Mouse (Mus musculus) heart, embryonic 14.5 days (tissue): ENCODE results near the gene Mreg. TPM values are rescaled to one million over a fixed set of nuclear protein-coding genes. Genes with fewer than 3 reads are reported as not detected.

ENCODE experiments used
- ATAC-seq: fragments of 200-750 bp; cut with Nextera tagmentation; 2 replicates; pipeline ENCODE4 v1.8.0; 2017; ENCODE audit warnings: low read depth, moderate TSS enrichment; ENCODE audit not compliant: insufficient number of reproducible peaks, insufficient read depth, low FRiP score
- H3K27ac ChIP-seq, 2 experiments: fragments of 200-500 bp in 1 of 2; fragments of 300-500 bp in 1 of 2; sonication (generic) in 1 of 2; replicated peaks in 1 of 2; 2 replicates each; pipeline ENCODE4 v1.5.1; 2012 to 2014; ENCODE audit warnings: low read depth in 2 of 2, low read length in 2 of 2, control low read depth in 1 of 2, mild to moderate bottlenecking in 1 of 2, mixed read lengths in 1 of 2; ENCODE audit not compliant: control insufficient read depth in 1 of 2, insufficient read depth in 1 of 2
- H3K27me3 ChIP-seq: fragments of 300-500 bp; sonication (generic); 2 replicates; pipeline ENCODE4 v1.6.1; 2014; ENCODE audit warnings: mild to moderate bottlenecking, low read length, control low read depth; ENCODE audit not compliant: control insufficient read depth, insufficient read depth
- H3K36me3 ChIP-seq: fragments of 300-500 bp; sonication (generic); 2 replicates; pipeline ENCODE4 v1.6.1; 2014; ENCODE audit warnings: mild to moderate bottlenecking, control low read depth, low read length, mixed read lengths; ENCODE audit not compliant: control insufficient read depth, insufficient read depth
- H3K4me1 ChIP-seq, 2 experiments: fragments of 200-500 bp in 1 of 2; fragments of 300-500 bp in 1 of 2; sonication (generic) in 1 of 2; 2 replicates each; pipeline ENCODE4 v1.6.1; 2012 to 2014; ENCODE audit warnings: low read length in 2 of 2, control low read depth in 1 of 2, mixed read lengths in 1 of 2; ENCODE audit not compliant: control insufficient read depth in 2 of 2, insufficient read depth in 2 of 2
- H3K4me2 ChIP-seq: fragments of 300-500 bp; sonication (generic); 2 replicates; pipeline ENCODE4 v1.6.1; 2014; ENCODE audit warnings: mild to moderate bottlenecking, low read length
- H3K4me3 ChIP-seq, 2 experiments: fragments of 200-500 bp in 1 of 2; fragments of 300-500 bp in 1 of 2; sonication (generic) in 1 of 2; 2 replicates each; pipeline ENCODE4 v1.5.1; 2012 to 2014; ENCODE audit warnings: low read length in 2 of 2, mild to moderate bottlenecking in 2 of 2, control low read depth in 1 of 2, low read depth in 1 of 2, moderate library complexity in 1 of 2; ENCODE audit not compliant: control insufficient read depth in 1 of 2, insufficient read depth in 1 of 2
- H3K9ac ChIP-seq: fragments of 300-500 bp; sonication (generic); 2 replicates; pipeline ENCODE4 v1.6.1; 2014; ENCODE audit warnings: mild to moderate bottlenecking, low read length
- H3K9me3 ChIP-seq: fragments of 300-500 bp; sonication (generic); 2 replicates; pipeline ENCODE4 v1.6.1; 2016; ENCODE audit warnings: low read length, control low read depth; ENCODE audit not compliant: control insufficient read depth
- WGBS: fragments of 180-500 bp; shearing (Covaris S2); extraction: QIAGEN DNeasy Blood & Tissue Kit; methylation state at CpG from one replicate; pipeline ENCODE4 v1.1.7; 2014; 5-methylcytosine and 5-hydroxymethylcytosine counted together
- polyA plus RNA-seq: library from polyadenylated mRNA; unstranded; fragments of >200 nt; fragmentation: Nextera tagmentation; extraction: Ambion mirVana; gene quantifications from 2 replicates; pipeline ENCODE4 v1.2.1, GENCODE M21; 2014

Mreg gene
- 6.5 and 6.8 TPM in 2 replicates for polyA plus RNA-seq

DNA sequence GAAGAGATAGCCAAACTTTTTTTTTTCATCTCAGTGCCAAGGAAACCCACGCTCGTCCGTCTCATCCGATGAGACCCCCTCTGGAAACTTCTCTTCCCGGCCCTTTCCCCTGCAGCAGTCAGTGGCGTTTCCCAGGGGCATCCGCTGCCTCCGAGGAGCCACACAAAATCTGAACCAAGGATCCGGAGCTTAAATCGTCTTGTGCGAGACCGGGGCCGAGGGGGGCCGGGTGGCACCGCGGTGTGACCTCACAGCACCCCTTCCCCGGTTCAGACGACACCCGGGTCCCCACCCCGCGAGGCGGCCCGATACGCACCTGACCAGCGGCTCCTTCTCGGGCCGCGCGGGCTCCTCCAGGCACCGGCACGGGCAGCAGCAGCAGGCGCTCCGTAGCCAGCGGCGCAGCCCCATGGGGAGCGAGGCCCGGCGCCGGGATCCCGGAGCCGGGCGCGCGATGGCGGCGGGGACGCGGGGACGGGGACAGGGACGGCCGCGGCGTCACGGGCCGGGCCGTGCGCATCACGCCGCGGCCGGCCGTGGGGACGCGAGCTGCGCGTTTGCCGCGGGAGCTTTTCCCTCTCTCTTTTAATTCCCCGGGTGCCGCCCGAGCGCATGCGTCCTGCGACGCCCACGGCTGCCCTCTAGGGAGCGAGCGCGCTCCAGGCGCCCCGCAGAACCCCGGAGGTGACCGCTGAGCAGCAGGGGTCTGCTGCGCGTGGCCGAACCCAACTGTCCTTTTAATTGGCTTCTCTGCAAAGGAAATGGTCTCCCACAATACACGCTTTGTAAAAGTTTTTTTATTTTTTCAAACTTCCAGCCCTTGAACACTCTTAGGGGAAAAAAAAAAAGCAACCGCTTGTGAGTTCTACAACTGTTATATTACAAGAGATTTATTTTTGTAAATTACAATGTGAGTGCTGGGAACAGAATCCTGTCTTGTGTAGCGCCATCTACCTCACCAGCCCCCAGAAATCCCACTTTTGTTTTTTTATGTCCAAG lies at the start of gene Mreg:
Mreg (minus strand) TSS at position 607 of the 999 bp plus-strand sequence.
- peak within 1 kb of the TSS; percentile 77 for H3K9ac ChIP-seq
- no peaks in the 10 kb centered on the region for H3K36me3 ChIP-seq
- peak within 1 kb of the TSS; percentile 62 to 95 for H3K4me3 ChIP-seq
- H3K4me1 ChIP-seq: peaks cover 13 to 14% of the 10 kb centered on the region in 2 experiments
- H3K9me3 ChIP-seq: no peaks in the 10 kb centered on the region
- peak; percentile 72 for ATAC-seq
- peak within 1 kb of the TSS in 1 of 2 experiments; percentile 62; a peak in 3 of 4 replicates for H3K27ac ChIP-seq
- H3K27me3 ChIP-seq: no peaks in the 10 kb centered on the region
- peak within 1 kb of the TSS; percentile 97 for H3K4me2 ChIP-seq
- under 1% methylated on average over 86 of the region's 89 CpGs for WGBS

DNA sequence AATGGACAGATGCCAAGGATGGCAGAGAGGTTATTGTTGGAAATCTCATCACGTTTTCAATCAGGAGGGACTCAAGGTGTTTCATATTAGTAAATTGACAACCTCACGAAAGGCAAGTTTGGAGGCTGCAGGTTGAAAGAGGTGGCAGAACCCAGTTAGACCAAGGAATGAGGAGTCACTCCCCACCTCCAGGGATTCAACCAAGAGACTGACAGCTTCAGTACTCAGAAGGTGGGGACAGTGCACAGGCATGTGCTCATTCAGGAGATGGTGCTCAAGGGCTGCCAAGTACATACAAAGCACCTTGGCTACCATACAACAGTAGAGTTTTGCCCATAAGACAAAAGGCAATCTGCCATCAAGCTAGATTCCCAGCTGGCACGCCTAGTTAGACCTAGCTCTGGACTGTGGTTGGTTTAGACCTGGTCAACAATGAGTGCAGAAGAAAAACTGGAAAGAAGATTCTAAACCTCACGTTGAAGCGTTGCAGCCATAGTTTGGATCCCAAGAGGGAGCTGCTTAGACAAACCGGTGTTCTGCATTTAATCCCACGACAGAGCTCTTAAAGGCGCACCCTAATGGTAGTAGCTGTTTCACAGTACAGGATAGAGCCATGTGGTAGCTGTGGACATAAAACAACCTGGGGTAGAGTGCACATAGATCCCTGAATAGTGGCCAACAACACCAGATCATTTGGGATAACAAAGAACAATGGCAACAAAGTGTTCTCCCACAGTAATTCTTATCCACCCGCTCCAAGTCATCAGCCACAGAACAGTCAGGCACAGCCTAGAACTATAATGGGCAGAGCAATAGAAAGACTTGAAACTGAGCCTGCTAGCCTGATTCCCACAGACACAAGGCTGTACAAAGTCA lies 44.5 kb upstream of the Mreg start:
- WGBS: 82% methylated on average over 9 of the region's 9 CpGs
- ATAC-seq: no peak
- Histone ChIP-seq H3K9me3 (no peaks in the 10 kb centered on the region), H3K4me3 (no peak overlapping the region), H3K4me1 (peaks cover 3 to 18% of the 10 kb centered on the region in 2 experiments; a peak in 2 of 4 replicates), H3K27me3 (no peaks in the 10 kb centered on the region), H3K27ac (no peak overlapping the region), H3K9ac (no peak overlapping the region), H3K36me3 (peaks cover 15% of the 10 kb centered on the region), H3K4me2 (peak overlapping the region; percentile 74)

- peak overlapping the region; percentile 82 for H3K9ac ChIP-seq
Measured at GRCm38 (mm10) chr1:72255854-72256175, 43.7 kb upstream of the Mreg start.

GRCm38 (mm10) chr1:72255062-72255853 lies 43.2 kb upstream of the Mreg start:
- no peaks in the 10 kb centered on the region for H3K27me3 ChIP-seq
- H3K9me3 ChIP-seq: no peaks in the 10 kb centered on the region
- peaks cover 3 to 18% of the 10 kb centered on the region in 2 experiments; a peak in 2 of 4 replicates for H3K4me1 ChIP-seq
- peak overlapping the region; percentile 74 for H3K4me2 ChIP-seq
- peak overlapping the region; percentile 82 for H3K9ac ChIP-seq
- ATAC-seq: peak; percentile 76
- peak overlapping the region; percentile 46 to 52; a peak in 3 of 4 replicates for H3K4me3 ChIP-seq
- 5% methylated on average over 15 of the region's 15 CpGs for WGBS
- peak overlapping the region; percentile 91 to 93 for H3K27ac ChIP-seq
- H3K36me3 ChIP-seq: peaks cover 6% of the 10 kb centered on the region

More at GRCm38 (mm10) chr1:72255854-72256175, 43.7 kb upstream of the Mreg start:
- Histone ChIP-seq H3K4me3 (peak overlapping the region in 1 of 2 experiments; percentile 46; a peak in 1 of 4 replicates), H3K36me3 (peaks cover 9% of the 10 kb centered on the region), H3K4me1 (peaks cover 3 to 18% of the 10 kb centered on the region in 2 experiments; a peak in 2 of 4 replicates), H3K9me3 (no peaks in the 10 kb centered on the region), H3K27me3 (no peaks in the 10 kb centered on the region), H3K27ac (peak overlapping the region; percentile 91 to 93; a peak in 3 of 4 replicates), H3K4me2 (peak overlapping the region; percentile 74)
- no peak for ATAC-seq
- WGBS: 40% methylated on average over 11 of the region's 11 CpGs

- under 1% methylated on average over 35 of the region's 35 CpGs for WGBS
- peaks cover 3 to 18% of the 10 kb centered on the region in 2 experiments; a peak in 2 of 4 replicates for H3K4me1 ChIP-seq
- peak overlapping the region; percentile 46 to 52 for H3K4me3 ChIP-seq
- peak overlapping the region; percentile 91 to 93 for H3K27ac ChIP-seq
- peak overlapping the region; percentile 74 for H3K4me2 ChIP-seq
- peaks cover under 1% of the 10 kb centered on the region; the same call in 1 of the 2 replicates for H3K36me3 ChIP-seq
- peak overlapping the region; percentile 82 for H3K9ac ChIP-seq
- H3K27me3 ChIP-seq: no peaks in the 10 kb centered on the region
- ATAC-seq: peak; percentile 85
- no peaks in the 10 kb centered on the region for H3K9me3 ChIP-seq
Measured at GRCm38 (mm10) chr1:72254545-72255061, 42.5 kb upstream of the Mreg start.

GRCm38 (mm10) chr1:72253881-72254491 lies 41.9 kb upstream of the Mreg start:
- Histone ChIP-seq H3K27ac (peak overlapping the region in 1 of 2 experiments; percentile 91; a peak in 2 of 4 replicates), H3K4me1 (peaks cover 3 to 18% of the 10 kb centered on the region in 2 experiments; a peak in 2 of 4 replicates), H3K36me3 (no peaks in the 10 kb centered on the region), H3K4me3 (peak overlapping the region; percentile 18 to 46; a peak in 3 of 4 replicates), H3K27me3 (no peaks in the 10 kb centered on the region), H3K4me2 (peak overlapping the region; percentile 74), H3K9ac (peak overlapping the region; percentile 82), H3K9me3 (no peaks in the 10 kb centered on the region)
- WGBS: 30% methylated on average over 11 of the region's 11 CpGs
- no peak for ATAC-seq
